Mouse (Mus musculus) lung, postnatal 14 days (tissue): ENCODE data around the gene Rsl24d1.
"Not testable (repeated sequence)": the region's sequence is repeated elsewhere in the genome, so short reads cannot be mapped to it uniquely, and the experiment has no call there.

Experiments
- DNase-seq: peaks from one replicate; pipeline ENCODE4 v3.0.0; 2021

Rsl24d1 gene

DNA sequence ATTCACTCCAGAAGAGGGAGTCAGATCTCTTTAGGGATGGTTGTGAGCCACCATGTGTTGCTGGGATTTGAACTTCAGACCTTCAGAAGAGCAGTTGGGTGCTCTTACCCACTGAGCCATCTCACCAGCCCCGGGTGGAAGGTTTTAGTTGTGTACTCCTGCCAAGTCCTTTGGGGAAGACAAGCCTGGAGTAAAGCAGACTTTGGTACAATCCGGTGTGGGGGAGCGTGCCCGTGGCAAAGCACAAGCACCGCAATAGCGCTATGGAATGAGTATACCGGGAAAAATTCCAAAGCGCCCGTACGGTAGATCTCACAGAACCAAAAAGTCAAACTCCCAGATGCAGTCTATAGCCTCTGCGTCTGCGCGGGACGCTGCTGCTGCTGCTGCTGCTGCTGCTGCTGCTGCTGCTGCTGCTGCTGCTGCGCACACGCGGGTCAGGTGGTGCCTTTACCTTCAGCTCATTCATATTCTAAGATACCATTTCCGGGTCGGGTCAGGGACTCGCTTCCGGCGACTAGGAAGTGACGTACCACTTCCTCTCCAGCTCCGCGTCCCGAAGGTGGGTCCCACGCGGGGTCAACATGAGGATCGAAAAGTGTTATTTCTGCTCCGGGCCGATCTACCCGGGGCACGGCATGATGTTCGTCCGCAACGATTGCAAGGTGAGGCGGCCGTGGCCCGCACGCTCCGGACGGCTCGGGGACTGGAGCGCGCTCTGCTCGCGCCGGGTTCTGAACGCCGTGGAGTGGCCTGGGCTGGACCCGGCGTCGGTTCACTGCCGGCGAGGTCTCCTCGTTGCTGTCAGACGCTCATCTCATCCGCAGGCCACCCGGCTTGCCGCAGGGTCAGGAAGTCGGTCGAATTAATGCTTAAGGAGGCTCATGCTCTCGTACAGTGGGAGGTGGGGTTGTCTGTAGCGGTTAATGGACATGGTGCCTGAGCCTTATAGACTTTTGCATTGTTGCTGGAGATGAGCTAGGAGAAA is at the start of gene Rsl24d1:
Gene Rsl24d1 (plus strand): TSS at position 508 of the 988 bp plus-strand sequence.
- peak; percentile 80 for DNase-seq

DNA sequence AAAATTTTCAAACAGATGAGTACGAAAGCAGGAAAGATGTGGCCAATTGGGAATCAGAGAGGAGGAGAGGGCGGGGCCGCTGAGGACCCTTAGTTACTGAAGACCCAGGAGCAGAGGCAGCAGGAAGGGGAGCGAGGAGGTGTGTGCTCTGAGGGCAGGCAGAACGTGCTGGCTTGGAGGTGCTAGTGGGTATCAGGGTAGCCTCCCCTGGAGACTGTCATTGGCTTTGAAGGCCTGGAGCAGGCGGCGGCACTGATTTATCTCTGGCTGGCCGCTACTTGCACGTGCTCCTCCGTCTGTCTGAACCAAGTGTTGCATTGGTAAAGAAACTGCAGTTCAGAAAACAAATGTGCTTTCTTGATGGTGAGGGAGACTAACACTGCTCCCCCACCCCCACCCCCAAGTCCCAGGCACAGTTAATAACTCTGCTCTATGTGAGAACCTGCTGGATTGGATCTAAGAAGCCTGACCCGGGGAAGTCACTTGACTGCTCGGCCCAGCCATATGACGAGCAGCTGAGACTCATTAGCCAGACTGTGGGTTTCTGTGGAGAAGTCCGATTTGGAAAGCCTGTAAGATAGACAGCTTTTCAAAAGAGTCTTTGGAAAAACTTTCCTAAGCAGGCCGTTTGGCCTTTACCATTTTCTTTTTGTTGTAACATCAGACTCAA is 49.5 kb upstream of the Rsl24d1 start:
- no peak for DNase-seq

DNA sequence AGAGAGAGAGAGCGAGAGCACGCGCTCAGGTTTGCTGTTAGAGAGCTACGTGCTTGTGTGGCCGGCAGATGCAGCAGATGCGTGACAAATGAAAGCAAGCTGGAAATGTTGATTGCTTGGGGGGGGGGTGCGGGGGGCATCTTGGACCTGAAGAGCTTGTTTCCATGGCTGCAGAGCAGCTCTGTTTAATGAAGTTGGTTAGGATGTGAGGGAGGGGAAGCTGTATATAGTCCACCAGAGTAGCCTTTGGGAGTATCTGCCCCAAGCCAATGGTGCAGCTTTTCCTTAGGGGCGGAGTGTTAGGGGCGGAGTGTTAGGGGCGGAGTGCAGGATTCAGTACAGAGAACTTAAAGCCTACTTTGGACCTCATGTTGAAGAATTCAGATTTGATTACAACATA is 46.1 kb upstream of the Rsl24d1 start:
- DNase-seq, result no peak

DNA sequence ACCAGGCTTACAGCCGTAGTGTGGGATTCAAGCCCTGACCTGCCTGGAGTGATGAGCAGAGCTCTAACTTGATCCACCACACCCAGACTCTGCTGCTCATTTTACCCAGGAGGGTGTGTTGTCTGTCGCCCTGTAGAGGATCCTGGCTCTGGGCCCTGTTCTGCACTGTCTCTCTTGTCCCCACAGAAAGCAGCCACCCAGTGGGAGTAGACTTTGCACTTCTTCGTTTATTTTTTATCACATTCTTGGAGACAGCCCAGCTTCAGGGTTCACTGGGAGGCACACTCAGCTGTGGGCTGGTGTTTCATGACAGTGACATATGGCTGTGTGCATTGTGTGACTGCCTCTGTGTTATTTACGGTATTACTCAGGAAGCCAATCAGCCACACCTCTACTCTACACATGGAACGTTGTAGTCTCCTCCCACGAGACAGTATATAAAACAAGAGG is 45.0 kb upstream of the Rsl24d1 start:
- peak; percentile 70 for DNase-seq

DNA sequence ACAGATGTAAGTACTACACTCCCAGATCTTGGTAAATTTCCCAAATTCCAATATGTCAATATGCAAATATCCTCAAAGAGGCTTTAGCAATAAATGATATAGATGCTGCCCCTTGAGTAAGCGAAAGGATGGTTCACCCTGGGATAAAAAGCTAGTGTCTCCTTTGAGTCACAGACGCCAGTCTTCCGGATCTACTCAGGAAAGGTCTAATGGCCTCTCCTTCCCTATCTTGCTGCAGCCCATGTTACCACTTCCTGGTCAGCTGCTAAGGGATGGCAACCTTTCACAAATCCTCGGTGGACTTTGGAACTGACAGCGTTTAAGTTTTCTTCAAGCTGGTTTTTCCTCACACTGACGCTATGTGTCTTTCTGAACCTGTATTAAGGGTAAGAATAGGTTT is 44.5 kb upstream of the Rsl24d1 start:
- DNase-seq, result peak; percentile 27

DNA sequence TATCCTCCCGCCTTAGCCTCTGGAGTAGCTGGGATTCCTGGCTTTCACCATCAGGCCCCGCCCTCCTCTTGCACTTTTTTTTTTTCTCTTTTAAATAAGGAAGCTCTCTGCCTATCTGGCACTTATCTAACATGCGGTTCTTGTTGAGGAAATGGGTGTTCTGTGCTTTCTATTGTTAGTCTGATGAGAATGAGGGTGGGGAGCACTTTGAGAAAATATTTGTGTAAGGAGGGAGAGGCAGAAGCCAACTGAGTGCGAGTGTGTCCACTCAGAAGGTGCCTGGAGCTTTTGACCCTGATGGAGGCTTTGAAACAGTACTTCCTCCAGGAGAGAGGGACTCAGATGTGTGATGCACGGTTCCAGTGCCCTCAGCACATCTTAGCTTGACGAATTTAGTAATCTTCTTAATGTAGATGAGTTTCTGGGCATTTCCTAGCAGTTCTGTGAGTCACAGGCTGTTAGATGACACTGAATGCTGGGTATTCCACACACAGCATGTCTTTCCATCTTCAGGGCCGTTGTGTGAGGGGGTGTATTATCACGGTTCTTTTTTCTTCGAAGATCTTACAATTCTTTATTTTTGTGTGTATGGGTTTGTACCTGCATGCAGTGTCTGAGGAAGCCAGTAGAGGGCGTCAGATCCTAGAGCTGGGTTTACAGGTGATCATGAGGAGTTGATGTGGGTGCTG is 42.1 kb upstream of the Rsl24d1 start:
- DNase-seq, result peak; percentile 50

DNA sequence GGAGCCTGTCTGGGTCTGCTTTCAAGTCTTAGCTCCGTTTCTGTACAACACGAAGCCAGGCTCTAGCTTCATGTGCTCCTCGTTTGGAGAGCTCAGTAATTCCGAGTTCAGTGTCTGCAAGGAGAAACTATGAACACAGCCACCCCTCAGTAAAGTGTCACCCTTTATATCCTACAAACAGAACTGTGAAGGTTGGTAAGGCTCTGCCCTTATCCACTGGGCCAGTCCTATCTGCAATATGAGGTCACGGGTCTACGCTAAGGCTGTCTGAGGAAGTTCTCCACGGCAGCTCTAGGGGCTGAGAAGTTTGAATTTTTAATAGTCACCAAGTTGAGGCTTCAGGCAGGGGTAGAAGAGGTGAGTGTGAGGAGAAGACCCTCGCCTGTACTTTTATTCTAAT is 40.8 kb upstream of the Rsl24d1 start:
- no peak for DNase-seq

DNA sequence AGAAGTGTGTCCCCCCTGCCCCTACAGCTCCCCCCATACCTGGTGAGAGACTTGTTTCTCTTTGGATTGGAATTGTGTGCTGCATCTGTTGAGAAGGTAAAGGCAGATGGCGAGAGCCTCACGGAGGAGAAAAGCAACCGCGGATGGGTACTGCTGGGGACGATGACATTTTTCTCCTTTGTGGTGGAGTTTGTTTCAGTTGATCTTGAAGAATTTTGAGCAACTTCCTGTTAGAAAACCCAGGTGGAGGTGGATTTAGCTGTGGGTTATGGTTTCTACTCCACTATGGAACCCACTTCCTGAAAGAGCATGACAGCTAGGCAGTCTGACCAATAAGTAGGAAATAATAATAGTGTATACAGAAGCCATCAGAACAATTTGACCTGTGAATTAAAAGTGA is 40.1 kb upstream of the Rsl24d1 start:
- DNase-seq, result no peak

DNA sequence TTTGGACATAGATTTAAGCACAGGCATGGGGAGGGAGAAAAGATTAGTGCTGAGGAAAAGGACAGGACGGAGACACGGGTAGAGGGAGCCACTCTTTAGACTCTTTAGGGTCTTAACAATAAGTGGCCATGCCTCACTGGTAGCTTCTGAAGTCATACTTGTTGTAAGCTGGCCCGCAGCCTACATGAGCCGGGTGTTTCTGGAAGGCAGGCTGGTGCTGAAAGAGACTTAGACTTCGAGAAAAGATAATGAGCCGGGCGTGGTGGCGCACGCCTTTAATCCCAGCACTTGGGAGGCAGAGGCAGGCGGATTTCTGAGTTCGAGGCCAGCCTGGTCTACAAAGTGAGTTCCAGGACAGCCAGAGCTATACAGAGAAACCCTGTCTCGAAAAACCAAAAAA is 33.9 kb upstream of the Rsl24d1 start:
- DNase-seq, result not testable (repeated sequence)

DNA sequence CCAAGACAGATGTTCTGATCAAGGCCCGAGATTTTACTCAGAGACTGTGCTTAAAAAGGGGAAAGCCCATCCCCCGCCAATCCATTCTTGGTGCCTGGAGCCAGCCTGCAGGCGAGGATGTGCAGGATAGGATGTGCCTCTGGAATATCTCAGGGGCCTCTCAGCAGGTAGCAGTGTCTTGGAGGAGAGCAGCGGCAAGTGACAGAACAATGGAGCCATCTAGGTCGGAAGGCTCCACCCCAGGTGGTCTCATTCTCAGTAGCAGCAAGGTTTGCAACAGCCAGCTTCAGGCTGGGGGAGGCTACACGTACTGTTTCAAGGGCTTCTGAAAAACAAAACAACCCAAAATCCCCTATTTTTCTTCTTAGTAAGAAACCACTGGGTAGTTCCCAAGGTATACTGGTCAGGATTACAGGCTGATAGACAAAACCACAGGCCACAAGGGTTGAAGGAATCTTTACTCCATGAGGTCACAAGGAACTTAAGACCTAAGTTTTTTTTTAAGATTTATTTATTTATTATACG is 33.4 kb upstream of the Rsl24d1 start:
- DNase-seq, result no peak

DNA sequence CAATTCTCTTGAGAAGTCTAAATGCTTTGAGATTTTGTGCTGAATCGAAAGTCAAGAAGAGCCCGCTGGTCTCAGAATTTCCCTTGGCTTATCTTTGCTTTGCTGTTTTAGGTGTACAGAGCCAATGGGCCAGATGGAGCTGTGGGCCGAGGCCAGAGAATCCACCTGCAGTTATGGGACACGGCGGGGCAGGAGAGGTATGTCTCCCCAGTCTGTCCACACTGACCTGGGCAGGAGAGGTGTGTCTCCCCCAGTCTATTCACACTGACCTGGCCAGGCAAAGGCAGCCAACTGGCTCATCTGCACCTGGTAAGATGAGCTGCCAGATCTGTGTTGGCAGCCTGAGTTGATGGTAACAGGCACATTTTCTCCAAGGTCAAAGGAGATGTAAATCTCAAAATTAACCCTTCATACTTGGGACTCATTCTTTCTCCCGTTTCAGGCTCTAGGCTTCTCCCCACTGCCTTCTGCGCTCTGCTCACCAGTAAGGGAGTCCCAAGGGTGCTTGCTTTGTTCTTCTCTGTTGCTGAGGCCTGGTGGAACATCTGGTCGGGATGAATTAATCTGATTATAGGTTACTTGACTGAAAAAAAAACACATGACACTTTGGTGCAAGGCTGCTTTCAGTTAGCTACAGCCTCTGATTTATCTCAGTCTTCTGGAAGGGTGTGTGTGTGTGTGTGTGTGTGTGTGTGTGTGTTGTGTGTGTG is 30.8 kb upstream of the Rsl24d1 start:
- no peak for DNase-seq

DNA sequence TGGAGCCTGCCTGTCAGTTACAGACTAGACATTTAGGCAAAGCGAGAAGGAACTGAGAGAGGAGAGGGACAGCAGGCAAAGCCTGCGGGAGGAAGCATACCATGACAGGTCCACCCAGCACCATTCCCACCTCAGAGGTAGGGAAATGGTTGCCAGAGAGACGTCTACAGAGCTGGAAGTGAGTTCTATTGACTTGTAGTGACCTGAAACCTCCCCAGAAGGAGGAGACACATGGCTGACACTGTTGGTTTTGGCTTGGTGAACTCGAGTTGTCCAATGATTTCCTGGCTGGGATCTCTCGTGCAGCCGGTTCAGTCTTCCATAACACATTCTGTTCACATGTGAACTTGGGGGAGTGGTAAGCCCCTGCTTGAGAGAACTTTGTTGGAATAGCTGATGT is 29.3 kb upstream of the Rsl24d1 start:
- DNase-seq, result no peak

DNA sequence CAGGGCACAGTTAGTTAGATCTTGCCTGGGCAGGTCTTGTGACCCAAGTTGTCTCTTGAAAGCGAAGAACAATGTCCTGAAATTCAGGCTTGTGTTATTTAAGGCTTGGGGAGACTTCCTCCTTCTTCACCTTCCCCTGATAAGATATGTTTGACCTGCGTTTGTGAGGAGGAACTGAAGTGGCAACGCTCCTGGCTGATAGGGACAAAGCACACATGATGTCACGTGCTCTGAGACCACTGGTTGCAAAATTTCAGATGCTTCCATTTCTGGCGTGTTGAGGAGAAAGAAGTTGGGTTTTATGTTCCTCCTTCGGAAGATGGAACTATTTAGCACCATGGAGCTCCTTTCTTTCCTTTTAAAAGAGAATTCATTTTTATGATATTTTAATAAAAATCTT is 27.4 kb upstream of the Rsl24d1 start:
- DNase-seq, result no peak

DNA sequence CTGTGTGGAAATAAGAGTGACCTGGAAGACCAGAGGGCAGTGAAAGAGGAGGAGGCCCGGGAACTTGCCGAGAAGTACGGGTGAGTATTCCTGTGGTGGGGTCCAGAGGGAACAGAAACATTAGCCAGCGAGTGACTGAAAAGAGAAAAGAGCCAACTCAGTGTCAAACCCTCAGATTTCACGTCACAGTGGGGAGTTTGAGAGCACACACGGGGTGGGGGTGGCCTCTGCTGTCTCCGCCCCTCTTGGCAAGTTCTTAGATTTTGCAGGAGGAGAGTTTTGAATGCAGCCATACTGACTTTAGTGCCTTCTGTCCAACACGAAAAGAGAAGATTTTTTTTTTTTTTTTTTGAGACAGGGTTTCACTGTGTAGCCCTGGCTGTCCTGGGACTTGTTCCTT is 26.1 kb upstream of the Rsl24d1 start:
- no peak for DNase-seq

DNA sequence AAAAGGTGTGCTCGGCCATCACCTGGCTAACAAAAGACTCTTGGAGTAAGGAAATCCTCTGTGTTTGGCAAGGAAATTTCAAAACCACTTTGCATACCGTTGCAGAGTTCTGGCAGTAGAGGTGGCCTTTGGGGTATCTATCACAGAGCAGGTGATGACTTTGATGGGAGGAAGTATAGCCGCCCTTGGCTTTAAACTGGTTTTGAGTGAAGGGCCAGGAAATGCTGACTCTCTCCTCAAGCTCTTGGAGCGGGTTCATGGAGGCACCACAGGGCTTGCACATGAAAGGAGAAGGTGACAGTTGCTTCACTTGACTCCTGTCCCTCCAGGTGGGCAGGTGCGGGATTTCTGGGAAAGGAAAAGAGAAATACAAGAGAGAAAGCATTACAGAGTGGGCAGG is 25.6 kb upstream of the Rsl24d1 start:
- no peak for DNase-seq

DNA sequence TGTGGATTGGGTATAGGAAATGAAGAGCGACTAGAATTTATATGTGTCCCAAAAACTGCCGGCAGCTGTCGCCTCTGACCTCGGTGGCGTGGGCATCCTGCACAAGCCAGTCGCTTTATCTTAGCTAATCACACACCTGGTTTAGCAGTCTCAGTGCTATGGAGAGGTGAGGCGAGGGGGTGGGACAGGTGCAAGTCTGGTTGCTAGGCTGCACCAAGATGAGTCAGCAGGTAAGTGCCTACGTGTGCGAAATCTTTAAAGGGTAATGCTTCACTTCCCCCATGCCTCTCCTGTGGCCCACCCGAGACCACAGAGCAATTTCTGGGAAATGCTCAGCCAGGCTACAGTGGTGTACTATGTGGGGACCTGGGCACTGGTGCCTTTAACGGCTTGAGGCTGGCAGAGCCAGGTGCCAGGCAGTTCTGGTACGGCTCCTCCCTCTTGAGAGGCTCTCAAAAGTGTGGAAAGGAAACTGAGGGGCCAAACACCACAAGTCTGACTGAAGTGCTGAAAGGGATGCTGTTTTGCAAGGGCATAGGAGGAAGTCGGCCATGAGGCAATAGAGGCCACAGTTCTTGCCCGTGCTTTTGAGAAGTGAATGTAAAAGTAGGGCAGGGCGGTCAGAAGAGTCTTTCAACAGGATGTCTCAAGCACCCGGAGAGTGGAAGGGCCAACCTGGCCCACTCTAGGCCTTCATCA is 23.9 kb upstream of the Rsl24d1 start:
- peak; percentile 53 for DNase-seq

DNA sequence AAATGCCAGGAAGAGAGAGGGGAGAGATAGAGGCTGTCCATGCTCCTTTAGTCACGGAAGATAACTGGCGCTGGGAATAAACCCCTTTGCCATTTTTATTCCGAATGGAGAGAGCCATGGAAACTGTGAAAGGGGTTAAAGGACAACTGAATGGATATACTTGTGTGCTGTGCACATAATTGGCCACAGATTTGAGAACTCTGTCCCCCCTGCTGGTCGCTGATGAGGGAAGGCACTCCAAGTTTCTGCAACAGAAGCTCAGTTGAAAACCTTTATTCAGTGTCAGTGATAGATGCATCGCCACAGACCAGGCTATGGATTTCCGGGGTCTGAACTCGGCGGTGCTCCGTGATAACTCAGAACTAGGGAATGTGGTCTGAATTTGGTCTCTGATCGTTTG is 23.1 kb upstream of the Rsl24d1 start:
- DNase-seq, result no peak

DNA sequence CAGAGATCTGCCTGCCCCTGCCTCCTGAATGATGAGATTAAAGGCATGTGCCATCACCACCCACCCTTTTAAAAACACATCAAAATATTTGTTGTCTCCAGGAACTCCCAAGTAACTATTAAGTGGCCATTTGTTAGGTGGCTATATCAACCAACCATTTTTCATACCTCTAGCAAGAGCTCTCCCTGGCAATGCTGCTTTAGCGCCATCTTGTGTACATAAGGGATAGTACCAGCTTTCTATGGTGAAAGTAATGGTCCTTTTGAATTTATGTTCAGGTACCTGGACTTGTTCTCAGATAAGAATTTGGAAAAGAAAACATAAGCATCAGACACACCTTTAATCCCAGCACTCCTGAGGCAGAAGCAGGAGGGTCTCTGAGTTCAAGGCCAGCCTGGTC is 21.5 kb upstream of the Rsl24d1 start:
- peak; percentile 54 for DNase-seq

DNA sequence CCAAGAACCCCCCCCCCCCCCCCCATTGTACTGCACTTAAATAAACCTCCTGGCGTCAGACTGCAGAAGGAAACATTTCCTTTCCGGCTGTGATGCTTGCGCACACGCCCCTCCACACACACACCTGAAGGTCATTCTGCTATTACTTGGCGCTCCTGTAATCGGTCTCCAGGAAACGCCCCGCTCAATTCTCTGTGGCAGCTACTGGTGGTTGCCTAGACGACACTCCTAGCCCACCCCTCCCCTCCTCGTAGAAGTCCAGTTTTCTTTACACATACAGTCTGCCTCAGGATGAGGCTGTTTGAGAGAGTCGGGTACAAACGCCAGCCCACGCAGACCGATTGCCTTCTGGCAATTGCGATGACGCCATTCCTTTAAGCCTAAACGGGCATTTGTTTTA is 18.6 kb upstream of the Rsl24d1 start:
- DNase-seq, result no peak

DNA sequence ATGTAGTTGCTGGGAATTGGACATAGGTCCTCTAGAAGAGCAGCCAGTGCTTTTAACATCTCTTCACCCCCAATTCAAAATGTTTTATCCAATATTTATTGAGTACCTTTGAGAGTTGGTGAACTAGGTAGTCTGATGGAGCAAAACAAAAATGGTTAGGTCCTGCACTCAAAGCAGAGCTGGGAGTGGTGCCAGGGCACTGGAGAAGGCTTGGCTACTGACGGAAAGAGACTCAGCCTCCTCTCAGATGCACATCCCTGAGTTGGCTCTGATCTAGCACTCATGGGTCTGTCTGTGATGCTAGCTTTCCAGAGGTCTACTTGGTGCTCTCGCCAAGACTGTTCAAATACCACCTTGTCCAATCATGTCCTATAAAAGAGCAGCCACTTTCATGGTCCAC is 15.3 kb upstream of the Rsl24d1 start:
- no peak for DNase-seq

DNA sequence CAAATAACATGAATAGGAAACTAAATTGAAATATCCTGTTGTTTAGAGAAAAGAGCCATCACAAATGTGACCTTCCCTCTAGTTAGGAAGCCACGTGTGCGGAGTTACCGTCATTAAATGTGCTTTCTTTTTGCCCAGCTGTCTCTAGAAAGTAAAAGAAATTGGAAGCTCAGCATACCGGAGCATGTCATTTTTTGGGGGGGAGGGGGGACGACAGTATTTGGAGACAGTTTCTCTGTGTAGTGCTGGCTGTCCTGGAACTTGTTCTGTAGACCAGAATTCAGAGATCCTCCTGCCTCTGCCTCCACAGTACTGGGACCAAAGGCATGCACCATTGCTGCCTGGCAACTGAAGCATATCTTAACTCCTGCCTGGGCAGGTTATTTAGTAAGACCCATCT is 11.7 kb upstream of the Rsl24d1 start, which contains the start of gene Khdc3:
Gene Khdc3 (plus strand): TSS at position 301 of the 400 bp plus-strand sequence.
- no peak for DNase-seq

DNA sequence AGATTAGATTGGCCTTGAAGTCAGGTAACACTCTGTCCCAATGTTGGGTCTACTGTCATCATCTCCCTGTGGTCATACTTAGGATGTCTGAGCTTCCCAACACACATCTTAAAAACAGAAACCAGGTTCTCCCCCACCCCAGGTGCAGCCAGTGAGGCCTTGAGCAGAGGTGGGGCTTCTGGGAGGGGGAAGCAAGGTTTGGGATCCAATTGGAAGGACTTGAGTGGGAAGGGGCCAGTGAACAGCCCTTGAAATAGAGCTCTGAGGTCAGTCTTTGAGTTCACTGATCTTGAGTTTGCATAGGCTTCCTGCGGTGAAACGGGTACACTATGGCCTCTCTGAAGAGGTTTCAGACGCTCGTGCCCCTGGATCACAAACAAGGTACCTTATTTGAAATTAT is 11.0 kb upstream of the Rsl24d1 start, which contains the start of gene Gm20509:
Gene Gm20509 (plus strand): TSS at position 290 of the 400 bp plus-strand sequence.
- no peak for DNase-seq
